Mouse (Mus musculus) liver, embryonic 14.5 days (tissue): ENCODE data around the gene Fars2. TPM values are rescaled to one million over a fixed set of nuclear protein-coding genes. Genes with fewer than 3 reads are reported as not detected.

ENCODE experiments used
- ATAC-seq: fragments of 200-750 bp; cut with Nextera tagmentation; 2 replicates; pipeline ENCODE4 v1.8.0; 2017; ENCODE audit warnings: moderate number of reproducible peaks, mild to moderate bottlenecking, moderate library complexity; ENCODE audit not compliant: insufficient read depth
- DNase-seq, 3 experiments: peaks; one replicate each; pipeline ENCODE4 v3.0.0-alpha.2; 2012 to 2013; ENCODE audit warnings: low read depth in 3 of 3, low spot score in 3 of 3
- H3K27ac ChIP-seq: fragments of 300-500 bp; sonication (generic); 2 replicates; pipeline ENCODE4 v1.5.1; 2014; ENCODE audit warnings: moderate library complexity, mild to moderate bottlenecking, control low read depth, inconsistent platforms
- H3K27me3 ChIP-seq: fragments of 300-500 bp; sonication (generic); 2 replicates; pipeline ENCODE4 v1.6.1; 2014; ENCODE audit warnings: mild to moderate bottlenecking, low read length, moderate library complexity; ENCODE audit not compliant: control insufficient read depth, insufficient read depth
- H3K36me3 ChIP-seq: fragments of 300-500 bp; sonication (generic); replicated peaks from 2 replicates; pipeline ENCODE4 v1.6.1; 2014; ENCODE audit warnings: low read depth; ENCODE audit not compliant: control insufficient read depth, insufficient read depth
- H3K4me1 ChIP-seq, 2 experiments: fragments of 200-500 bp in 1 of 2; fragments of 300-500 bp in 1 of 2; sonication (generic) in 1 of 2; replicated peaks; 2 replicates each; pipeline ENCODE4 v1.6.1; 2012 to 2014; ENCODE audit warnings: antibody characterized with exemption in 1 of 2, inconsistent platforms in 1 of 2, low read length in 1 of 2; ENCODE audit not compliant: control insufficient read depth in 2 of 2, insufficient read depth in 2 of 2
- H3K4me2 ChIP-seq: fragments of 300-500 bp; sonication (generic); 2 replicates; pipeline ENCODE4 v1.6.1; 2014; ENCODE audit warnings: low read depth, mild to moderate bottlenecking, control low read depth, moderate library complexity
- H3K4me3 ChIP-seq, 2 experiments: fragments of 200-500 bp in 1 of 2; fragments of 300-500 bp in 1 of 2; sonication (generic) in 1 of 2; 2 replicates each; pipeline ENCODE4 v1.5.1; 2012 to 2014; ENCODE audit warnings: low read depth in 2 of 2, low read length in 2 of 2, mild to moderate bottlenecking in 2 of 2, control low read depth in 1 of 2, inconsistent platforms in 1 of 2, moderate library complexity in 1 of 2; ENCODE audit not compliant: insufficient read depth in 1 of 2
- H3K9ac ChIP-seq: fragments of 300-500 bp; sonication (generic); replicated peaks from 2 replicates; pipeline ENCODE4 v1.6.1; 2014; ENCODE audit warnings: mild to moderate bottlenecking, control low read depth, moderate library complexity
- H3K9me3 ChIP-seq: fragments of 300-500 bp; sonication (generic); 2 replicates; pipeline ENCODE4 v1.6.1; 2016; ENCODE audit warnings: low read length, mixed read lengths; ENCODE audit not compliant: control insufficient read depth
- CTCF ChIP-seq: IDR thresholded peaks from 2 replicates; pipeline ENCODE4 v1.5.1; 2016; ENCODE audit warnings: antibody characterized with exemption, low read depth, control low read depth
- EP300 ChIP-seq: IDR thresholded peaks from 2 replicates; pipeline ENCODE4 v1.6.1; 2016; ENCODE audit warnings: antibody characterized with exemption, low read depth
- WGBS: fragments of 180-500 bp; shearing (Covaris S2); extraction: QIAGEN DNeasy Blood & Tissue Kit; methylation state at CpG from one replicate; pipeline ENCODE4 v1.1.7; 2014; ENCODE audit not compliant: insufficient replicate concordance; 5-methylcytosine and 5-hydroxymethylcytosine counted together
- polyA plus RNA-seq, 2 experiments: library from polyadenylated mRNA; depleted of rRNA in 1 of 2; stranded (reverse) in 1 of 2; unstranded in 1 of 2; fragments of >200 nt; fragmentation: Nextera tagmentation in 1 of 2; extraction: Ambion mirVana in 1 of 2; gene quantifications; 2 replicates each; pipeline versions ENCODE4 v1.2.1 to v1.2.3; 2012 to 2014

Gene Fars2
- polyA plus RNA-seq, 2 experiments: 18.8 to 23.0 TPM

GRCm38 (mm10) chr13:36265342-36265744 lies 148.1 kb downstream of the Fars2 start:
- 58% methylated on average over 3 of the region's 3 CpGs for WGBS

DNA sequence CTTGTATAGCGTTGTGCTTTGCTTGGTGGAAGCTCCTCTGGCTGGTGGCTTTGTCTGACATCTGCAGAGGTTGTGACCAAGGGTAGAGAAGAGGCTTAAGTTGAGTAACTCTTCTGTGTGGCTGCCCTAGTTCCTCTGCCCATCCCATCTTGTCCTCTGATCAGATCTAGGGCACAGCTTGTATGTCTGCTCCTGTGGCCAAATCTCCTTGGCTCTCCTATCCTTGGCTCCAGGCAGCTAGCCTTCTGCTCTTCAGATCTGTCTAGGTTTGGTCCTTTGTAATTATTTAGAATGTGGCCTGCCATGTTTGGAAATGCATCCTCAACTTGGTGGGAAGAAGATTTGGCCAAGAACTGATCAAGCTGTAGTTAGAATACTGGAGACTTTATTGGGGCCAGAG lies 150.2 kb downstream of the Fars2 start:
- Histone ChIP-seq H3K27ac (no peak overlapping the region), H3K36me3 (no peaks in the 10 kb centered on the region), H3K4me3 (no peak overlapping the region), H3K9me3 (no peaks in the 10 kb centered on the region), H3K27me3 (no peaks in the 10 kb centered on the region), H3K9ac (no peak overlapping the region), H3K4me2 (no peak overlapping the region), H3K4me1 (no peaks in the 10 kb centered on the region)
- 67% methylated on average over 1 of the region's 1 CpGs for WGBS
- ATAC-seq (no peak), DNase-seq (no peak)
- TF ChIP-seq EP300 (no peak), CTCF (no peak)

More at GRCm38 (mm10) chr13:36265342-36265744, 148.1 kb downstream of the Fars2 start:
- no peak overlapping the region for H3K4me3 ChIP-seq
- no peaks in the 10 kb centered on the region for H3K4me1 ChIP-seq
- ATAC-seq (no peak), DNase-seq (no peak)
- no peak overlapping the region for H3K9ac ChIP-seq
- H3K27me3 ChIP-seq: no peaks in the 10 kb centered on the region
- no peak overlapping the region for H3K4me2 ChIP-seq
- H3K9me3 ChIP-seq: no peaks in the 10 kb centered on the region
- H3K36me3 ChIP-seq: no peaks in the 10 kb centered on the region
- TF ChIP-seq EP300 (no peak), CTCF (no peak)
- H3K27ac ChIP-seq: no peak overlapping the region

GRCm38 (mm10) chr13:36270867-36271266 lies 153.7 kb downstream of the Fars2 start:
- Histone ChIP-seq H3K27me3 (no peaks in the 10 kb centered on the region), H3K36me3 (no peaks in the 10 kb centered on the region), H3K27ac (no peak overlapping the region), H3K9ac (no peak overlapping the region), H3K4me2 (no peak overlapping the region), H3K4me1 (0 out of 4 replicates have a peak, but pooled peaks cover 0 to 2% of the 10 kb centered on the region in 2 experiments), H3K9me3 (no peaks in the 10 kb centered on the region), H3K4me3 (no peak overlapping the region)
- TF ChIP-seq EP300 (no peak), CTCF (peak; percentile 8; the same call in 1 of the 2 replicates)
- DNase-seq (no peak), ATAC-seq (no peak)
- WGBS: 70% methylated on average over 1 of the region's 1 CpGs

DNA sequence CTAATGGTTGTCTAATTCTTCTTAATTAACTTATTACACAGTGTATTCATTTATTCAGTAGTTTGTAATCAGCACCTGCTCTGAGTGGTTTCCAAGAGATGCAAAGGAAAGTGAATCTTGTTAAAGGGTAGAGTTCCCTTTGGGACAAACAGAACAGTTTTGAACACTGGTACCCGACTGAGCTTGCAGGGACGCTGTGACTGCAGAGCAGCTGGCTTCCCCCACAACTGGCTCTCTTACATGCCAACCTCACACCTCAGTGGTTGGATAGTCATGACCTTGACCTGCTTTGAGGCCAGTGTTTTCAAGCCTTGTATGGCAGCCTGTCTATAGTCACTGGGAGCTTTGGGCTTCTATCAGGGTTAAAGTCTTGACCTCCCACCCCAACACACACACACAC lies 156.3 kb downstream of the Fars2 start:
- H3K4me2 ChIP-seq: no peak overlapping the region
- 74% methylated on average over 2 of the region's 2 CpGs for WGBS
- no peaks in the 10 kb centered on the region for H3K9me3 ChIP-seq
- H3K36me3 ChIP-seq: no peaks in the 10 kb centered on the region
- TF ChIP-seq CTCF (no peak), EP300 (no peak)
- H3K27ac ChIP-seq: no peak overlapping the region
- H3K4me1 ChIP-seq: 0 out of 4 replicates have a peak, but pooled peaks cover 0 to 2% of the 10 kb centered on the region in 2 experiments
- DNase-seq (no peak), ATAC-seq (no peak)
- H3K4me3 ChIP-seq: no peak overlapping the region
- H3K9ac ChIP-seq: no peak overlapping the region
- H3K27me3 ChIP-seq: no peaks in the 10 kb centered on the region

DNA sequence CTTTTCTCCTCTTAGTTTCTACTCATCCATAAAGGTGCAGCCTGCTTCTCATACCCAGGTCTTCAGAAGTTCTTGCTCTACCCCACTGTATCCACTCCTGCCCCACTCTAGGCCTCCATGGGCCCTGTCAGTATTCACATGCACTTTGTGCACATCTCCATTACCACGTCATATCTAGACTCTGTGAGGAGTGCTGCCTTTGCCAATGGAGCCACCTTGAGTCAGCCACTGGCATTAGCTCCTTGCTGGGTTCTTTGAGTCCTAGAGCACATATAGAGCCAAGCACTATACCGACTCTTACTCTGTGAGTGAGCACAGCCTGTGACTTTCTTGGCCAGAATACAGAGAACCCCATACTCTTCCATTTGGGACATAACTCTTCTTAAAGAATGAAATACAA lies 159.0 kb downstream of the Fars2 start:
- H3K4me1 ChIP-seq: 0 out of 4 replicates have a peak, but pooled peaks cover 0 to 2% of the 10 kb centered on the region in 2 experiments
- H3K36me3 ChIP-seq: no peaks in the 10 kb centered on the region
- no peak overlapping the region for H3K9ac ChIP-seq
- WGBS: 63% methylated on average over 2 of the region's 2 CpGs
- H3K27ac ChIP-seq: no peak overlapping the region
- H3K4me3 ChIP-seq: no peak overlapping the region
- ATAC-seq (no peak), DNase-seq (no peak)
- no peaks in the 10 kb centered on the region for H3K27me3 ChIP-seq
- H3K9me3 ChIP-seq: no peaks in the 10 kb centered on the region
- no peak overlapping the region for H3K4me2 ChIP-seq
- no peak for TF ChIP-seq EP300
- TF ChIP-seq CTCF: peak; percentile 51
